Mouse (Mus musculus): ENCODE measurements around the gene Olfr1377. TPM values are rescaled to one million over a fixed set of nuclear protein-coding genes. Genes with fewer than 3 reads are reported as not detected.

Gene Olfr1377
- polyA plus RNA-seq (2012; ENCODE audit: low replicate concordance), result not detected in 2 replicates

GRCm38 (mm10) chr11:50981667-50982066 lies at the start of gene Olfr1377:
Olfr1377 (plus strand) TSS chr11:50981967.

GRCm38 (mm10) chr11:50943506-50943905 lies 38.3 kb upstream of the Olfr1377 start, which contains the start of gene 4933414I15Rik:
4933414I15Rik (minus strand) TSS chr11:50943765.

GRCm38 (mm10) chr11:50953665-50954064 lies 28.1 kb upstream of the Olfr1377 start, which contains the start of gene Prop1:
Prop1 (minus strand) TSS chr11:50953765.

GRCm38 (mm10) chr11:50966230-50966629 lies 15.5 kb upstream of the Olfr1377 start, which contains the start of gene Olfr1378:
Olfr1378 (plus strand) TSS chr11:50966530.

GRCm38 (mm10) chr11:51003296-51003695 lies 21.5 kb downstream of the Olfr1377 start, which contains the start of gene Olfr51:
Olfr51 (plus strand) TSS chr11:51003596.

GRCm38 (mm10) chr11:51013936-51014335 lies 32.2 kb downstream of the Olfr1377 start, which contains the start of gene Olfr54:
Olfr54 (plus strand) TSS chr11:51014236.

Other genes starting within 250 kb of the Olfr1377 start
- 0.10 TPM in 1 of 2 replicates, not detected in the other for gene Zfp354c, start 154.2 kb upstream of the Olfr1377 start, polyA plus RNA-seq (2012; ENCODE audit: low replicate concordance)
- gene Zfp879, start 140.4 kb upstream of the Olfr1377 start, polyA plus RNA-seq (2012; ENCODE audit: low replicate concordance), result 0.16 TPM in 1 of 2 replicates, not detected in the other
- 0.28 and 0.30 TPM in 2 replicates for gene Grm6, start 131.3 kb upstream of the Olfr1377 start, polyA plus RNA-seq (2012; ENCODE audit: low replicate concordance)
- not detected in 2 replicates for gene Zfp454, start 94.3 kb upstream of the Olfr1377 start, polyA plus RNA-seq (2012; ENCODE audit: low replicate concordance)
- gene Zfp2, start 65.8 kb upstream of the Olfr1377 start, polyA plus RNA-seq (2012; ENCODE audit: low replicate concordance), result not detected in 2 replicates
- not detected in 2 replicates for gene Zfp354b, start 50.3 kb upstream of the Olfr1377 start, polyA plus RNA-seq (2012; ENCODE audit: low replicate concordance)
- gene 4933414I15Rik, start 38.2 kb upstream of the Olfr1377 start, polyA plus RNA-seq (2012; ENCODE audit: low replicate concordance), result not detected in 2 replicates
- not detected in 2 replicates for gene Prop1, start 28.2 kb upstream of the Olfr1377 start, polyA plus RNA-seq (2012; ENCODE audit: low replicate concordance)
- gene Olfr1378, start 15.4 kb upstream of the Olfr1377 start, polyA plus RNA-seq (2012; ENCODE audit: low replicate concordance), result not detected in 2 replicates
- not detected in 2 replicates for gene Olfr51, start 21.6 kb downstream of the Olfr1377 start, polyA plus RNA-seq (2012; ENCODE audit: low replicate concordance)
- gene Olfr54, start 32.3 kb downstream of the Olfr1377 start, polyA plus RNA-seq (2012; ENCODE audit: low replicate concordance), result not detected in 2 replicates
- not detected in 2 replicates for gene Olfr1375, start 66.1 kb downstream of the Olfr1377 start, polyA plus RNA-seq (2012; ENCODE audit: low replicate concordance)
- gene Zfp354a, start 77.3 kb downstream of the Olfr1377 start, polyA plus RNA-seq (2012; ENCODE audit: low replicate concordance), result not detected in 2 replicates
- not detected in 2 replicates for gene Gm12569, start 238.5 kb downstream of the Olfr1377 start, polyA plus RNA-seq (2012; ENCODE audit: low replicate concordance)

Data from leukemia stem cell, adult 10-12 weeks (primary cell).